Mouse (Mus musculus): ENCODE results near the gene Ptger1.

- TF ChIP-seq CTCF (IDR thresholded peaks at IDR 0.05; ENCODE audit: low read depth) (no peak), EP300 (IDR thresholded peaks at IDR 0.05; ENCODE audit: low read depth) (no peak)
These were observed 1.4 kb upstream of the Ptger1 start for GRCm38 (mm10) chr8:83664931-83665625.
